Mouse (Mus musculus) embryonic facial prominence, embryonic 12.5 days (tissue): ENCODE results near the gene Ankrd37. TPM values are rescaled to one million over a fixed set of nuclear protein-coding genes. Genes with fewer than 3 reads are reported as not detected.

Experiments used
- ATAC-seq: fragments of 200-750 bp; cut with Nextera tagmentation; 2 replicates; pipeline ENCODE4 v1.8.0; 2017; ENCODE audit not compliant: insufficient number of reproducible peaks, insufficient read depth, low FRiP score, low TSS enrichment
- H3K27ac ChIP-seq: fragments of 300-500 bp; sonication (generic); 2 replicates; pipeline ENCODE4 v1.5.1; 2016; ENCODE audit warnings: mild to moderate bottlenecking
- H3K27me3 ChIP-seq: fragments of 300-500 bp; sonication (generic); 2 replicates; pipeline ENCODE4 v1.6.1; 2016; ENCODE audit warnings: mild to moderate bottlenecking, moderate library complexity
- H3K36me3 ChIP-seq: fragments of 300-500 bp; sonication (generic); 2 replicates; pipeline ENCODE4 v1.6.1; 2016; ENCODE audit warnings: mild to moderate bottlenecking
- H3K4me1 ChIP-seq: fragments of 300-500 bp; sonication (generic); 2 replicates; pipeline ENCODE4 v1.6.1; 2016
- H3K4me2 ChIP-seq: fragments of 300-500 bp; sonication (generic); replicated peaks from 2 replicates; pipeline ENCODE4 v1.6.1; 2016; ENCODE audit warnings: mild to moderate bottlenecking, moderate library complexity
- H3K4me3 ChIP-seq: fragments of 300-500 bp; sonication (generic); 2 replicates; pipeline ENCODE4 v1.5.1; 2016; ENCODE audit warnings: mild to moderate bottlenecking
- H3K9ac ChIP-seq: fragments of 300-500 bp; sonication (generic); 2 replicates; pipeline ENCODE4 v1.6.1; 2016; ENCODE audit warnings: mild to moderate bottlenecking, moderate library complexity
- H3K9me3 ChIP-seq: fragments of 300-500 bp; sonication (generic); 2 replicates; pipeline ENCODE4 v1.6.1; 2016; ENCODE audit warnings: mild to moderate bottlenecking, moderate library complexity
- WGBS: fragments of 180-500 bp; shearing (Covaris S2); methylation state at CpG from one replicate; pipeline ENCODE4 v1.1.7; 2016; 5-methylcytosine and 5-hydroxymethylcytosine counted together
- polyA plus RNA-seq: library from polyadenylated mRNA; unstranded; fragments of >200 nt; fragmentation: Nextera tagmentation; extraction: Ambion mirVana; gene quantifications from 2 replicates; pipeline ENCODE4 v1.2.1, GENCODE M21; 2016

Ankrd37 gene
- polyA plus RNA-seq, 1 experiment from 2014 or later, result 20.0 TPM

DNA sequence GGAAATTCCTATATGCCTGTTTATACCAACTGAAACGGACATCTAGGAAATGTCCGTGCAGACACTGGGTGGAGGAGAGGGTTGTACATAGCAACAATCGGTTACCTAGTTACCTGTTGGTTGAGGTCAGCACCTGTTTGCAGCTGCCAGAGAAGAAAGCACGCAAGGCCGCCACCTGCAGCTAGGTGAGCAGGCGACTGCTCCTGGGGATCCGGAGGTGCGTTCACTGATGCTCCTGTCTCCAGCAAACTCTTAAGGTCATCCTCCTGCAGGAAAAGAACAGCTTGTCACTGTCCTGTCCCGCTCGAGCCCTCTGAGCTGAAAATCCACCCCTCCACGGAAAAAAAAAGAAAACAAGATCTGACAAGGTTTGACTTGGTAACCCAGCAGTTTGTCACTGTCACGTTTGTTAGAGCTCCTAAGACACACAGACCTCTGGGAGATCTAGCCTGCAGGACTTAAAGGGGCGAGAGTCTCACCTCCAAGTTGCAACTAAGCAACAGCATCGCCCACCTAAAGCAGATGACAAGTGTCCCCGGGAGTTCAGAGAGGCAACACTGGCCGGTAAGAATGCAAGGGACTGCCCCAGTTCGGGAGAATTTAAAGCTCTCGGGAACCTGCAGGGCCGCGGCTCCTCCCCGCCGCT is 6.2 kb downstream of the Ankrd37 start, which contains the start of gene Lrp2bp:
Lrp2bp (plus strand) TSS at position 166 of the 646 bp plus-strand sequence.
- H3K27ac ChIP-seq, result peak within 1 kb of the TSS; percentile 95
- peaks cover 17% of the 10 kb centered on the region for H3K36me3 ChIP-seq
- peak within 1 kb of the TSS; percentile 52 for H3K9ac ChIP-seq
- ATAC-seq, result peak; percentile 38; the same call in 1 of the 2 replicates
- WGBS, result 3% methylated on average over 22 of the region's 22 CpGs
- H3K4me3 ChIP-seq, result peak within 1 kb of the TSS; percentile 49
- no peaks in the 10 kb centered on the region for H3K9me3 ChIP-seq
- H3K4me2 ChIP-seq, result peak within 1 kb of the TSS; percentile 87
- H3K4me1 ChIP-seq, result peaks cover 11% of the 10 kb centered on the region; the same call in 1 of the 2 replicates
- no peaks in the 10 kb centered on the region for H3K27me3 ChIP-seq

DNA sequence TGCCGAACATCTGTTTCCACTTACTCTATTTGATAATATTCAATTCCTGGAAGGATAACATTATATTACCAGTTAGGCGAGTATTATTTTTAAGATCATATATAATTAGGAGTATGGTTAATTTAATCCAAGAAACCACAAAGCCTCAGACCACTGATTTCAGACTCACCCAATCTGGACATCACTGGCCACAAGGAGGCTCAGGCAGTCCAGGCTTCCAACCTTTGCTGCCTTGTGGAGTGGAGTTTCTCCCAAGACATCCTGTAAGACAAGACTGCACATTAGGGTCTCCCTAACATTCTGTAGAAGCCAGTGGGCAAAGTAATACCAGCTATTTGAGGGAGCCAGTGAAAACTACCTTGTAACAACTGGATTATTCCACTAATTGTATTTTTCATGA is 7.3 kb downstream of the Ankrd37 start:
- peaks cover 22% of the 10 kb centered on the region for H3K36me3 ChIP-seq
- peaks cover 11% of the 10 kb centered on the region; the same call in 1 of the 2 replicates for H3K4me1 ChIP-seq
- H3K4me3 ChIP-seq, result no peak overlapping the region
- ATAC-seq, result no peak
- H3K27ac ChIP-seq, result no peak overlapping the region
- H3K27me3 ChIP-seq, result no peaks in the 10 kb centered on the region
- no peaks in the 10 kb centered on the region for H3K9me3 ChIP-seq
- H3K9ac ChIP-seq, result no peak overlapping the region
- WGBS, result 64% methylated on average over 2 of the region's 2 CpGs
- 0 out of 2 replicates have a peak overlapping the region, but pooled peaks have one; percentile 13 for H3K4me2 ChIP-seq

DNA sequence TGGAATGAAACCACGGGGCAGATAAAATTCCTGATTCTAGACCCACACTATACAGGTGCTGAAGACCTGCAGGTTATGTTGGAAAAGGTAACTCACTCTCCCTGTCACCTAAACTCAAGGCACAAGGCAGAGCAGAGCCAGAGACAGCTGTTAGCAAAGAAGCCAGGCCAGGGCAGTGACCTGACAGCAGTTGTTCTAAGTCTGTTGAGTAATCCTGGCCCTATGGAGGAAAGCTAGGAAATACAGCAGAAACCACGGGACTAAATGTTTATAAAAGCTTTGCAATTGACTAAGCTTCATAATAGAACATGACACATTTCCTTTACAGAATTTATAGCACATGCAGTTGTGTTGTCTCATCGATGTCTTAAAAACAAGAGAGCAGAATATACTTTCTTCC is 9.9 kb downstream of the Ankrd37 start:
- 91% methylated on average over 3 of the region's 3 CpGs for WGBS
- H3K9ac ChIP-seq, result no peak overlapping the region
- H3K4me2 ChIP-seq, result no peak overlapping the region
- no peaks in the 10 kb centered on the region for H3K27me3 ChIP-seq
- H3K9me3 ChIP-seq, result no peaks in the 10 kb centered on the region
- H3K36me3 ChIP-seq, result peaks cover 25% of the 10 kb centered on the region
- no peak overlapping the region for H3K27ac ChIP-seq
- H3K4me3 ChIP-seq, result no peak overlapping the region
- no peak for ATAC-seq
- H3K4me1 ChIP-seq, result peaks cover 11% of the 10 kb centered on the region; the same call in 1 of the 2 replicates

DNA sequence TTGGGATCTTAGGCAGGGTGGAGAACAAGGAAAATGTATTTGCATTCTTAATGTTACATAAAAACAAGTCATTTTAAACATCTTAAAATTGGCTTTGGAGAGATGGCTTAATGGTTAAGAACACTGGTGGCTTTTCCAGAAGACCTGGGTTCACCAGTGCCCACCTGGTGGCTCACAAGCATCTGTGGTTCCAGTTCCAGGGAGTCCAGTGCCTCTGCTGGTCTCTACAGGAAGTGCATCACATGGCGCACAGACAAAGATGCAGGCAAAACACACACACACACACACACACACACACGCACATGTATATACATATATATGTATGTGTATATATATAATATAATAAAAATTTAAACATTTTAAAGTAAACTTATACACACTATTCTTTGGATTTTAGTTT is 11.4 kb downstream of the Ankrd37 start:
- no peaks in the 10 kb centered on the region for H3K9me3 ChIP-seq
- WGBS, result 100% methylated on average over 2 of the region's 2 CpGs
- H3K9ac ChIP-seq, result no peak overlapping the region
- H3K4me1 ChIP-seq, result peaks cover 5% of the 10 kb centered on the region; the same call in 1 of the 2 replicates
- H3K27me3 ChIP-seq, result no peaks in the 10 kb centered on the region
- no peak overlapping the region for H3K4me3 ChIP-seq
- H3K27ac ChIP-seq, result no peak overlapping the region
- no peak overlapping the region for H3K4me2 ChIP-seq
- H3K36me3 ChIP-seq, result peaks cover 29% of the 10 kb centered on the region
- no peak for ATAC-seq

DNA sequence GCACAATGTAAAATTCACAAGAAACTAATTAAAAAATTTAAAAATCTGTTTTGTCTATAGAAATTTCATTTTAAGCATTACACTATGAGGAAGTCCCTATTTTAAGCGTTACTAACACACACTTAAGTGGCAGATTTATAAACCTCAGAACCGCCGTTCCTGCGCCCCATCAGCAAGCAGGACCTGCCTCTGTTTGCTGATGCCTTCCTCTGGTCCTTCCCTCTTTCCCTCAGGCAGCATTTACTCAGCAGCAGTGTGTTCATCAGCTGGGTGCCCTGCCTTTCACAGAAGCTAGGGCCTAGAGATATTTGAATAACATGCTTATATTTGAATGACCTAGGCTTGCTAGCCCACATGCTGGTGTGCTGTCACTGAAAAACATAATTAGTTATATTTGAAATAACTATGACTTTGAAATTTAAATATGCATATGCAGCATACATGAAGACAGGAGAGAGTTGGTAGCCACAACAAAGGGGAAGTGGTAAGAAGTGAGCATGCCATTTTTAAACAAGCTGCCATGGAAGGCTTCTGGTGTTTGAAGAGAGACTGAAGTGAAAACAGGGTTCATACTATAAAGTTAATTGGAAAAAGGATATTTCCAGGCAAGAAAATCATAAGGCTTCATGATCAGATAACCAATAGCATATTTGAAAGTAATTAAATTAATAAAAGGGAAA is 14.7 kb downstream of the Ankrd37 start:
- peaks cover 26% of the 10 kb centered on the region for H3K36me3 ChIP-seq

DNA sequence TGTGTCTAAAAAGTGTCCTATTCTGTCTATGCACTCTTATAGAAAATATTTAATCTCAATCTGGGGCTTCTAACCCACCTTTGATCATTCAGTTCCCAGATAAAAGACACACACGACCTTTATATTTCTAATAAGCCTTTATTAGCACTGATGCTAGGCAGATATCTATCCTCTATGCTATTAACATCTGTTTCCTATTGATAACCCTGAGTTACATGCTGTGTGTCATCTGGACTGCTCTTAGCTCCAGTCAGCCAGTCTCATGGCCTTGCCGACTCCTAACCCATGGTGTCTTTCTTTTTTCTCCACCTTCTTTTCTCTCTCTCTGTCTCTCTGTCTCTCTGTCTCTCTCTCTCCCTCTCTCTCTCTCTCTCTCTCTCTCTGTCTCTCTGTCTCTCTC is 17.3 kb downstream of the Ankrd37 start:
- Histone ChIP-seq H3K9ac (no peak overlapping the region), H3K4me3 (no peak overlapping the region), H3K27me3 (no peaks in the 10 kb centered on the region), H3K9me3 (no peaks in the 10 kb centered on the region), H3K36me3 (peaks cover 23% of the 10 kb centered on the region), H3K27ac (no peak overlapping the region), H3K4me2 (no peak overlapping the region), H3K4me1 (no peaks in the 10 kb centered on the region)
- 47% methylated on average over 2 of the region's 2 CpGs for WGBS
- ATAC-seq, result no peak

More for the DNA sequence above, 14.7 kb downstream of the Ankrd37 start:
- 93% methylated on average over 4 of the region's 4 CpGs for WGBS
- Histone ChIP-seq H3K27me3 (no peaks in the 10 kb centered on the region), H3K9ac (no peak overlapping the region), H3K4me1 (no peaks in the 10 kb centered on the region), H3K9me3 (no peaks in the 10 kb centered on the region), H3K4me2 (no peak overlapping the region), H3K27ac (no peak overlapping the region), H3K4me3 (no peak overlapping the region)
- ATAC-seq, result no peak

DNA sequence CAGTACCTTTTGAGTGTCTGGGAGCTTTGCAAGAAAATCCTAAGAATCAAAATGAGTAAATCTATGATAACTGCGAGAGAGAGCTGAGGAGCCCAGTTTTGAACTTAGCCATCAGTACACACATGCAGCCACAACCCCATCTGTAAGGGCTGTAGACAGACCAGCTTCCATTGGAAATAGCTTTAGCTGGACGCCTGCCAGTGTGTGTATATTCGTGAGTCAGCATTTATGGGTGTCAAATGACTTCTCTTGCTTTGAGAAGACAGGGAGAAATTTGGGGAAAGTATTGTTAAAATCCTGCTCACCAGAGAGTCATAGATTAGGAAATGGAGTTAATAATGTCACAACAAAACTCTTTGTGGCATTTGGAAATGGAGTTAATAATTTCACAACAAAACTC is 18.8 kb downstream of the Ankrd37 start:
- Histone ChIP-seq H3K36me3 (peaks cover 35% of the 10 kb centered on the region), H3K4me3 (no peak overlapping the region), H3K9me3 (no peaks in the 10 kb centered on the region), H3K27me3 (no peaks in the 10 kb centered on the region), H3K9ac (no peak overlapping the region), H3K4me2 (no peak overlapping the region), H3K27ac (no peak overlapping the region), H3K4me1 (no peaks in the 10 kb centered on the region)
- WGBS, result 77% methylated on average over 3 of the region's 3 CpGs
- no peak for ATAC-seq

DNA sequence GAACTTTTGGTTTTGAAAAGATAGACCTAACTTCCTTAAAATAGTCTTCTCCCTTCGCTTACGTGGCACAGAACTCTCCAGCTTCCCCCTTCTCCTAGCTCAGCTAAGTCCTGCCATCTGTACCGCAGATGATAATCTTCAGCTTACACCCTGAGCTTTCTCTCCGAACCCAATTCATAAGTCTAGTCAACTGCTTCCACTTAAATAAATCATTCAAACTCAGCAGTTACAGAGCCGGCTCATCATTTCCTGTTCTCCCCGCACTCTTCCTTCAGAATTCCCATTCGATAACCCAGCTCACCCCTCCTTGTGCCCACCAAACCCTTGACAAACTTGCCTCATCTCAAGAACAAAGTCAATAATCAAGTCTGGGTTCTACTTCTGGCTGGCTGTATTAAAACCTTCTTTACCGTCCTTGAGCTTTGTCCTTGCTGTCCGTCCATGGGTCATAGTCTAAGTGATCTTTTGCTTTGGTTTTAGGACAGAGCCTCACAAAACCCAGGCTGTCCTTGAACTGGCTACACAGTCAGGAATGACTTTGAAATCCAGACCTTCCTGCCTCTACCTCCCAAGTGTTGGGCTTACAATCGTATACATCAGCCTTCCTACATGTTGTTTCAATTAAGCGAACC is 29.6 kb downstream of the Ankrd37 start:
- Histone ChIP-seq H3K4me1 (peaks cover 12% of the 10 kb centered on the region), H3K27ac (no peak overlapping the region), H3K9me3 (peaks cover 4% of the 10 kb centered on the region), H3K4me2 (peak overlapping the region; percentile 65), H3K27me3 (no peaks in the 10 kb centered on the region), H3K4me3 (peak overlapping the region; percentile 63), H3K36me3 (peaks cover 11% of the 10 kb centered on the region), H3K9ac (peak overlapping the region; percentile 64)
- no peak for ATAC-seq
- WGBS, result 64% methylated on average over 11 of the region's 11 CpGs

DNA sequence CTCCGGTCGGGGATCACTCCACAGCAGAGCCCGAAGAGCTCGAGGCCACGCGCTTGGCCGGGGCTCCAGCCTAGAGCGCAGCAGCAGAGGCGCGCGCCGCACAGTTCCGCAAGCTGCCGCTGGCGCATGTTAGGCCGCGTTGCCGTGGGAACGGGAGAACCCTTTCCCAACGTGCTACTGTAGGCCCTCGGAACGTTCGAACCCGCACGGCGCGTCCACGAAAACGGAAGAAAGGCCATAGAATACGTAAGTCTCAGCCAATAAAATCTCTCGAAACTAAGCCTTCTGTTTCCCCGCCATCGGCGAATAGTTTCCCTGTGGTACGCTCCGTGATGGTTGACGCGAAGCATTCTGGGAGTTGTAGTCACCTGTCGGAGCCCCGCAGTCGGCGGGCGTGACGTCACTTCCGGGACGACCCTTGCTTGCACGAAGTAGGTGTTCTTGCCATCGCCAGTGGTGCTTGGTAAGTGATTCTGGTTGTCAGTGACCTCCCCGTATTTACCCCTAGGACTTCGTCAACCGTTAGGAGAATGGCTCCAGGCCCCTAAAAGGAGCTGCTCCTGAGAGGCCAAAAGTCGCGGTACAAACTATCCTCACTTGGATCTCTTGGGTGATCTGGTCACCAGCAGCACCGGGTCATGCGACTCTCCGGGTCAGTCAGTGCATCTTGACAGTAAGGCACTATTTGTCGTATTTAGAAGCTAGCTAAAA is 30.2 kb downstream of the Ankrd37 start, which contains the start of the genes 1700029J07Rik and Ufsp2:
1700029J07Rik (minus strand) TSS at position 127 of the 711 bp plus-strand sequence.
Ufsp2 (plus strand) TSS at position 403 of the 711 bp plus-strand sequence.
- peak within 1 kb of the TSS; percentile 64 for H3K9ac ChIP-seq
- peak within 1 kb of the TSS; percentile 63 for H3K4me3 ChIP-seq
- peaks cover 4% of the 10 kb centered on the region for H3K9me3 ChIP-seq
- H3K36me3 ChIP-seq, result peaks cover 8% of the 10 kb centered on the region; the same call in 1 of the 2 replicates
- no peaks in the 10 kb centered on the region for H3K27me3 ChIP-seq
- peak within 1 kb of the TSS; percentile 65 for H3K4me2 ChIP-seq
- peak within 1 kb of the TSS; percentile 80 for H3K27ac ChIP-seq
- ATAC-seq, result peak; percentile 97
- WGBS, result under 1% methylated on average over 57 of the region's 57 CpGs
- peaks cover 12% of the 10 kb centered on the region for H3K4me1 ChIP-seq

DNA sequence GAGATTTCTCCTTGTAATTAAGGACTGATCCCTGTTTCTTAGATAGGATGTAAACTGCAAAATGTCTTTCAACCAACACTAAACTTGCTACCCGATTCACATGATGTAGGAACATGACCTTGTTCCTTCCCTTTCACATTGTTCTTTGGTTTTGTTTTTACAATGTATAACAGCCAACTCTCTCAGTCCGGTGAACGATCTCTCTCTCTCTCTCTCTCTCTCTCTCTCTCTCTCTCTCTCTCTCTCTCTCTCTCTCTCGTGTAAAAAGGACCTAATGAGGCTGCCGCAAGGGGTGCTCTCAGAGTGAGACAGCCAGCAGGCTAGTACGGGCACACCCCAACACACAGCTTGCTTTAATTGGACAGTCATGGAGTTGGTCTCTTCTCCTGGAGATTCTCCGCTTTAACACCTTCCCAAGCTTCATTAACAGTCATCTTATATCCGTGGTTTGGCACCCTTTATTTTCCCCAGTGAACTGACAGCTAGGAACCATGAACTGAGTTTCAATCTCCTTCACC is 31.5 kb downstream of the Ankrd37 start:
- Histone ChIP-seq H3K27ac (no peak overlapping the region), H3K4me1 (peaks cover 12% of the 10 kb centered on the region), H3K9me3 (peaks cover 4% of the 10 kb centered on the region), H3K4me3 (no peak overlapping the region), H3K4me2 (peak overlapping the region; percentile 53), H3K27me3 (no peaks in the 10 kb centered on the region), H3K36me3 (peaks cover 5% of the 10 kb centered on the region; the same call in 1 of the 2 replicates), H3K9ac (0 out of 2 replicates have a peak overlapping the region, but pooled peaks have one; percentile 58)
- 85% methylated on average over 8 of the region's 8 CpGs for WGBS
- ATAC-seq, result no peak

DNA sequence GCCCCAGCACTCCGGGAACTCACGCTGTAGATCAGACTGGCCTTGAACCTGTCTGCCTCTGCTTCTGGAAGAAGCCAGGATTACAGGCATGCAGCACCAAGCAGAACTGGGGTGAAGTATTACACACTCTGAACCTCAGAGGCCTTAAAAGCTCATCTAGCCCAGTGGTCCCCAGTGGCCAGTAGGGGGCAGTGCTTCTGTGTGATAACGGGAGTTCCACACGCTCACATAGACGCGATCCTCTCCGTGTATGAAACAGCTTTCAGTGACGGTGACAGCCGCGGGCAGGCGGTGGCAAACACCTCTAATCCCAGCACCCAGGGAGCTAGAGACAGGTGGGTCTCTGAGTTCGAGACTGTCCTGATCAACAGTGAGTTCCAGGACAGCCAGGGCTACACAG is 34.6 kb downstream of the Ankrd37 start:
- Histone ChIP-seq H3K36me3 (no peaks in the 10 kb centered on the region), H3K4me2 (no peak overlapping the region), H3K4me3 (no peak overlapping the region), H3K9ac (no peak overlapping the region), H3K27ac (no peak overlapping the region), H3K4me1 (peaks cover 8% of the 10 kb centered on the region), H3K27me3 (no peaks in the 10 kb centered on the region), H3K9me3 (no peaks in the 10 kb centered on the region; the same call in 1 of the 2 replicates)
- WGBS, result 96% methylated on average over 12 of the region's 12 CpGs
- ATAC-seq, result no peak
